ENCODE assay signal across 9 mouse cellular contexts in genomic region chr10:95254453-95255001, GRCm38 (mm10).
DNase-seq lines count a peak whose midpoint lies in the region; ATAC-seq and TF ChIP-seq lines count a peak whose summit lies in the region.
"Had no signal": no experiment of that assay in that cellular context is flagged by ENCODE, and none has a peak within 500 bp of the region (broad histone marks: within the 10 kb centered on the region; RNA-seq: fewer than 3 reads in every experiment).

No protein-coding gene starts in this region.

- no peak overlapping the region for H3K27ac ChIP-seq in intestine, postnatal 0 days (ENCODE audit: low read depth, low read length)
- no peak overlapping the region for H3K27ac ChIP-seq in intestine, embryonic 15.5 days
- H3K27ac ChIP-seq in forebrain, postnatal 0 days (ENCODE audit: low read depth, low read length) = no peak overlapping the region
- no peak overlapping the region for H3K27ac ChIP-seq in hindbrain, embryonic 16.5 days (ENCODE audit: low read depth, low read length)
- H3K27ac ChIP-seq in lung, postnatal 0 days (ENCODE audit: low read length) = peak overlapping the region; percentile 55

- H3K9ac ChIP-seq in intestine, postnatal 0 days (ENCODE audit: low read depth, low read length) = no peak overlapping the region
- H3K9ac ChIP-seq in intestine, embryonic 15.5 days = no peak overlapping the region
- H3K9ac ChIP-seq in forebrain, postnatal 0 days = no peak overlapping the region
- H3K9ac ChIP-seq in hindbrain, embryonic 16.5 days (ENCODE audit: low read depth, low read length) = peak overlapping the region; percentile 50
- H3K9ac ChIP-seq in lung, postnatal 0 days (replicated peaks; ENCODE audit: low read depth) = no peak overlapping the region

- peak; percentile 38 for DNase-seq in adrenal gland, postnatal 14 days
- DNase-seq in forebrain, postnatal 0 days = peak; percentile 66
- peak; percentile 72 for DNase-seq in lung, postnatal 0 days (ENCODE audit: low spot score)
- DNase-seq in spleen, postnatal 14 days (ENCODE audit: low spot score in 2 of 2) = no peak
- no peak for DNase-seq in urinary bladder, postnatal 25 days (ENCODE audit: low spot score)

- no peaks in the 10 kb centered on the region for H3K36me3 ChIP-seq in intestine, postnatal 0 days (ENCODE audit: control insufficient read depth, insufficient read depth)
- H3K36me3 ChIP-seq in intestine, embryonic 15.5 days = no peaks in the 10 kb centered on the region
- H3K36me3 ChIP-seq in forebrain, postnatal 0 days (ENCODE audit: insufficient read depth) = no peaks in the 10 kb centered on the region
- H3K36me3 ChIP-seq in hindbrain, embryonic 16.5 days (ENCODE audit: control insufficient read depth, insufficient read depth, low read length) = no peaks in the 10 kb centered on the region
- no peaks in the 10 kb centered on the region for H3K36me3 ChIP-seq in lung, postnatal 0 days (ENCODE audit: insufficient read depth, low read length)

- no peaks in the 10 kb centered on the region for H3K27me3 ChIP-seq in intestine, postnatal 0 days (replicated peaks; ENCODE audit: control insufficient read depth, insufficient read depth, low read length)
- no peaks in the 10 kb centered on the region for H3K27me3 ChIP-seq in intestine, embryonic 15.5 days (replicated peaks)
- H3K27me3 ChIP-seq in forebrain, postnatal 0 days (ENCODE audit: insufficient read depth, low read length) = no peaks in the 10 kb centered on the region
- no peaks in the 10 kb centered on the region for H3K27me3 ChIP-seq in hindbrain, embryonic 16.5 days (replicated peaks; ENCODE audit: control insufficient read depth, insufficient read depth, low read length)
- no peaks in the 10 kb centered on the region for H3K27me3 ChIP-seq in lung, postnatal 0 days (replicated peaks; ENCODE audit: insufficient read depth, low read length)
- H3K27me3 ChIP-seq: CH12.LX had no signal

- peak; percentile 28 for TF ChIP-seq CTCF in intestine, postnatal 0 days (IDR thresholded peaks at IDR 0.05; ENCODE audit: low read depth)
- TF ChIP-seq CTCF in forebrain, postnatal 0 days (IDR thresholded peaks at IDR 0.05; ENCODE audit: low read depth) = peak; percentile 30; the same call in 1 of the 2 replicates
- peak; percentile 48 for TF ChIP-seq CTCF in lung, postnatal 0 days (IDR thresholded peaks at IDR 0.05)

- no peak overlapping the region for H3K4me3 ChIP-seq in intestine, postnatal 0 days (ENCODE audit: low read depth, low read length)
- H3K4me3 ChIP-seq in intestine, embryonic 15.5 days (replicated peaks) = no peak overlapping the region
- no peak overlapping the region for H3K4me3 ChIP-seq in forebrain, postnatal 0 days (ENCODE audit: low read depth, low read length)
- H3K4me3 ChIP-seq in hindbrain, embryonic 16.5 days (ENCODE audit: low read length) = no peak overlapping the region
- no peak overlapping the region for H3K4me3 ChIP-seq in lung, postnatal 0 days (ENCODE audit: low read depth, low read length)

- peak overlapping the region; percentile 32 for H3K4me2 ChIP-seq in intestine, postnatal 0 days (replicated peaks; ENCODE audit: low read depth)
- H3K4me2 ChIP-seq in intestine, embryonic 15.5 days (replicated peaks) = no peak overlapping the region
- peak overlapping the region; percentile 38 for H3K4me2 ChIP-seq in forebrain, postnatal 0 days (ENCODE audit: low read depth)
- peak overlapping the region; percentile 39 for H3K4me2 ChIP-seq in hindbrain, embryonic 16.5 days (ENCODE audit: low read length)
- peak overlapping the region; percentile 31 for H3K4me2 ChIP-seq in lung, postnatal 0 days (replicated peaks; ENCODE audit: low read depth, low read length)

- TF ChIP-seq EP300 in lung, postnatal 0 days (IDR thresholded peaks at IDR 0.05) = peak; percentile 61

- 37% methylated on average over 13 of the region's 13 CpGs for WGBS in intestine, postnatal 0 days
- 44% methylated on average over 13 of the region's 13 CpGs for WGBS in intestine, embryonic 15.5 days
- 9% methylated on average over 13 of the region's 13 CpGs for WGBS in forebrain, postnatal 0 days
- WGBS in hindbrain, embryonic 16.5 days = 20% methylated on average over 13 of the region's 13 CpGs
- 18% methylated on average over 13 of the region's 13 CpGs for WGBS in lung, postnatal 0 days

- no peaks in the 10 kb centered on the region for H3K4me1 ChIP-seq in intestine, postnatal 0 days (replicated peaks; ENCODE audit: control insufficient read depth, insufficient read depth, low read length)
- peaks cover 5% of the 10 kb centered on the region; the same call in 1 of the 2 replicates for H3K4me1 ChIP-seq in intestine, embryonic 15.5 days (replicated peaks)
- peaks cover 12% of the 10 kb centered on the region for H3K4me1 ChIP-seq in forebrain, postnatal 0 days (ENCODE audit: insufficient read depth)
- H3K4me1 ChIP-seq in hindbrain, embryonic 16.5 days (ENCODE audit: control insufficient read depth, insufficient read depth, low read depth, low read length) = peaks cover 6% of the 10 kb centered on the region
- peaks cover 5% of the 10 kb centered on the region; the same call in 1 of the 2 replicates for H3K4me1 ChIP-seq in lung, postnatal 0 days (ENCODE audit: insufficient read depth, low read depth, low read length)

- ATAC-seq in intestine, postnatal 0 days = no peak
- no peak for ATAC-seq in intestine, embryonic 15.5 days
- ATAC-seq in forebrain, postnatal 0 days = peak; percentile 59; the same call in 1 of the 2 replicates
- ATAC-seq in hindbrain, embryonic 16.5 days = no peak
- ATAC-seq in lung, postnatal 0 days = peak; percentile 66

- H3K9me3 ChIP-seq in intestine, postnatal 0 days (ENCODE audit: control insufficient read depth) = no peaks in the 10 kb centered on the region
- H3K9me3 ChIP-seq in intestine, embryonic 15.5 days = no peaks in the 10 kb centered on the region
- H3K9me3 ChIP-seq in forebrain, postnatal 0 days (ENCODE audit: low read length) = no peaks in the 10 kb centered on the region
- H3K9me3 ChIP-seq in hindbrain, embryonic 16.5 days (ENCODE audit: control insufficient read depth, low read length) = no peaks in the 10 kb centered on the region
- no peaks in the 10 kb centered on the region for H3K9me3 ChIP-seq in lung, postnatal 0 days (ENCODE audit: low read length)

Comparison
In these comparisons a context has a peak if more than half of its experiments do, and no peak if none do; other contexts are left out.
1. ATAC-seq: peak in forebrain, postnatal 0 days (single experiment) and lung, postnatal 0 days (single experiment); none in intestine, postnatal 0 days (single experiment), intestine, embryonic 15.5 days (single experiment) and hindbrain, embryonic 16.5 days (single experiment).
2. DNase-seq: peak in adrenal gland, postnatal 14 days (single experiment), forebrain, postnatal 0 days (single experiment) and lung, postnatal 0 days (single experiment); none in spleen, postnatal 14 days (0 of 2) and urinary bladder, postnatal 25 days (single experiment).
3. Peak in every context shown above with its lines, with median percentiles within 50 percentile points of each other: CTCF ChIP-seq.